Mouse (Mus musculus) cortical plate, adult 2 months (tissue): ENCODE results near the gene Taf5.

Experiments used
- CTCF ChIP-seq: fragments of 200-500 bp; IDR thresholded peaks from 2 replicates; pipeline ENCODE4 v1.5.1; 2011; ENCODE audit warnings: mild to moderate bottlenecking, control low read depth, low read length; ENCODE audit not compliant: insufficient read depth; ENCODE audit errors: extremely low read depth
- POLR2A ChIP-seq: fragments of 200-500 bp; IDR thresholded peaks from 2 replicates; pipeline ENCODE4 v1.6.1; 2011; ENCODE audit warnings: mild to moderate bottlenecking, low read length, control low read depth; ENCODE audit not compliant: insufficient read depth; ENCODE audit errors: extremely low read depth

DNA sequence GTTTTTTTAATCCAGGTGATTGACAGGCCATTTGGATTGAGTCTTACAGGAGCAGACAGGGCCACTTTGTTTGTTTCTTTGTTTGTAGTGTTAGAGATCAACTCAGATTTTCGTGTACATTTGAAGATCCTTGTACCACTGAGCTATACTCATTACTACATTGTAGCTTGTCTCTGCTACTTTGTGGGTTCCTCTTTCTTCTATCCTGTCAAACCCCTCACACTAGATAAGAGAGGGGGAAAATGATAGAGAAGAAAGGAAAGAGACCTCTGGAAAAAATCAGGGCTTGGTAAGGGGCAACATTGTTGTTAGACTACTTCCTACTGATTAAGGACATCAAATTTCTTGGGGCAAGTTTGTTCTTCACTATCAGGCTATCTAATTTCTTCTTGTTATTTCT lies 9.9 kb upstream of the Taf5 start:
- TF ChIP-seq POLR2A (no peak), CTCF (no peak)
